Mouse (Mus musculus): ENCODE measurements around the gene Olfr720.

Gene Olfr720

GRCm38 (mm10) chr14:14186738-14187137 is at the start of gene Olfr720:
TSS of gene Olfr720 (minus strand) at chr14:14186838.
- no peak for DNase-seq (ENCODE audit: low spot score)

All from embryo, embryonic 10.5 days (tissue).